Mouse (Mus musculus) kidney, embryonic 16.5 days (tissue): ENCODE measurements around the gene Zbtb7b. TPM values are rescaled to one million over a fixed set of nuclear protein-coding genes. Genes with fewer than 3 reads are reported as not detected.
A peak's percentile ranks its signal among the peaks of the same experiment; 100 is the strongest.

Experiments
- ATAC-seq: fragments of 200-750 bp; cut with Nextera tagmentation; 2 replicates; pipeline ENCODE4 v1.8.0; 2017; ENCODE audit warnings: moderate TSS enrichment; ENCODE audit not compliant: low FRiP score, low TSS enrichment
- H3K27ac ChIP-seq: fragments of 300-500 bp; sonication (generic); 2 replicates; pipeline ENCODE4 v1.5.1; 2014; ENCODE audit warnings: low read length
- H3K27me3 ChIP-seq: fragments of 300-500 bp; sonication (generic); 2 replicates; pipeline ENCODE4 v1.6.1; 2014; ENCODE audit warnings: low read length, control low read depth, mixed read lengths; ENCODE audit not compliant: insufficient read depth
- H3K36me3 ChIP-seq: fragments of 300-500 bp; sonication (generic); 2 replicates; pipeline ENCODE4 v1.6.1; 2014; ENCODE audit warnings: low read length, control low read depth, mixed read lengths; ENCODE audit not compliant: insufficient read depth
- H3K4me1 ChIP-seq: fragments of 300-500 bp; sonication (generic); 2 replicates; pipeline ENCODE4 v1.6.1; 2014; ENCODE audit warnings: low read length, control low read depth, mixed read lengths; ENCODE audit not compliant: insufficient read depth
- H3K4me2 ChIP-seq: fragments of 300-500 bp; sonication (generic); replicated peaks from 2 replicates; pipeline ENCODE4 v1.6.1; 2014; ENCODE audit warnings: low read depth, low read length
- H3K4me3 ChIP-seq: fragments of 300-500 bp; sonication (generic); 2 replicates; pipeline ENCODE4 v1.5.1; 2014; ENCODE audit warnings: mild to moderate bottlenecking, low read length
- H3K9ac ChIP-seq: fragments of 300-500 bp; sonication (generic); replicated peaks from 2 replicates; pipeline ENCODE4 v1.6.1; 2014; ENCODE audit warnings: low read length
- H3K9me3 ChIP-seq: fragments of 300-500 bp; sonication (generic); 2 replicates; pipeline ENCODE4 v1.6.1; 2016; ENCODE audit warnings: low read length, control low read depth
- WGBS: fragments of 180-500 bp; shearing (Covaris S2); extraction: QIAGEN DNeasy Blood & Tissue Kit; methylation state at CpG from one replicate; pipeline ENCODE4 v1.1.7; 2014; 5-methylcytosine and 5-hydroxymethylcytosine counted together
- polyA plus RNA-seq: library from polyadenylated mRNA; unstranded; fragments of >200 nt; fragmentation: Nextera tagmentation; extraction: Ambion mirVana; gene quantifications from 2 replicates; pipeline ENCODE4 v1.2.1, GENCODE M21; 2015

Zbtb7b gene
- polyA plus RNA-seq, 1 experiment from 2014 or later = 3.5 TPM

DNA sequence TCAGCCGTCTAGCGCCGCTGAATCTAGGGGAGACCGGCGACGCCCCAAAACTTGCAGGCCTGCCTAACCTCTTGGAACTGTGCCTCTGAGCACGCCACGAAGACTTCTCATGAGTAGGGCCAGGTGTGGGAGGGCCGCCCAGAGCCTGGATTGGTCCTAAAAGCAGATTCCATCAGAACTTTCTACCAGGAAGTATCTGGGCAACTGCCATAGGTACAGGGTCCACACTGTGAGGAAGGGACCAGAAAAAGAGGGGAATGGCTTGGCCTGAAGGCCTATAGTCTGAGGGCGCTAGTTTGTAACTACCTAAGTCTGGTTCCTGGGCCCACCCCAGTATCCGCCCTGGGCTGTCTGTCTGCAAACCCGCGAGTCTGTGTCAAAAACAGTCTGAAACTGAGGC lies 63.0 kb downstream of the Zbtb7b start:
- Histone ChIP-seq H3K4me2 (no peak overlapping the region), H3K27ac (no peak overlapping the region), H3K4me1 (peaks cover 49% of the 10 kb centered on the region), H3K9me3 (no peaks in the 10 kb centered on the region), H3K27me3 (0 out of 2 replicates have a peak, but pooled peaks cover 3% of the 10 kb centered on the region), H3K36me3 (peaks cover 24% of the 10 kb centered on the region), H3K9ac (no peak overlapping the region), H3K4me3 (no peak overlapping the region)
- 70% methylated on average over 13 of the region's 13 CpGs for WGBS
- ATAC-seq = no peak

DNA sequence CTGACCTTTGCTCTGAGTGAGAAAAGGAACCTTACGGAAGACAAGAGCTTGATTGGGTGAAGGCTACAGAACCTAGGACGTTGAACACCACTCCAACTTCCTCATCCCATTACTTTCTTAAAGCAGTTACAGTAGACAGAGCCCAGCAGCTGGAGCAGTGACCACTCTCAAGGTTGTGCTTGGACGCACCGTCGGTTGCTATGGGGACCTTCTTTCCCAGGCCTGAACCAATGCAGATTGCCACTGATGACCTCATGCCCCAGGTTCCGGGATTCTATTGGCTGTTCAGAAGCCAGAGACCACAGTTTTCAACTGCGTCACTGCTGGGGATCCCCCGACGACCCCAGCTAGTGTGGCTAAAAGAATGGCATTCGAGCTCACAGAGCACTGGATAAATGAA lies 63.6 kb downstream of the Zbtb7b start:
- H3K27me3 ChIP-seq = 0 out of 2 replicates have a peak, but pooled peaks cover 3% of the 10 kb centered on the region
- ATAC-seq = peak; percentile 33; the same call in 1 of the 2 replicates
- 23% methylated on average over 10 of the region's 10 CpGs for WGBS
- H3K9me3 ChIP-seq = no peaks in the 10 kb centered on the region
- H3K9ac ChIP-seq = no peak overlapping the region
- H3K27ac ChIP-seq = no peak overlapping the region
- no peak overlapping the region for H3K4me3 ChIP-seq
- no peak overlapping the region for H3K4me2 ChIP-seq
- peaks cover 43% of the 10 kb centered on the region for H3K4me1 ChIP-seq
- peaks cover 24% of the 10 kb centered on the region for H3K36me3 ChIP-seq

DNA sequence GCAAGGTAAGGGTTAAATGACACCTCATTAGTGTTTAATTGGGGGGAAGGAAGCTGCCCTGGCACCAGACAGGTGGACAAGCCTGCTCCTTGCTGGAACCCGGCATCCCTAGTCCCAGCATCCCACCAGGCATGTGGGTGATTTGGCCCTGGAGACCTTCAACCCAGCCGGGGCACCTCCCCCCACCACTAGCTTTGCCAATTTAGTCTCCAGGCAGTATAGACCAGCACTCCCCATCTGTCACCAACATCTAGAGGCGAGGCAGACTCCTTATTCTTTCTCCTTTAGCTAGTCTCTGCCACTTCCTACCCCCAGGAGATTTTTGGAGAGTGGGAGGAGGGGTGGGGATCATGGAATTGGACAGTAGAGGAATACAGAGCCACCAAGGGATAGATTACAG lies 64.2 kb downstream of the Zbtb7b start:
- peaks cover 24% of the 10 kb centered on the region for H3K36me3 ChIP-seq
- no peak for ATAC-seq
- H3K4me1 ChIP-seq = peaks cover 38% of the 10 kb centered on the region
- H3K27me3 ChIP-seq = 0 out of 2 replicates have a peak, but pooled peaks cover 3% of the 10 kb centered on the region
- H3K9me3 ChIP-seq = no peaks in the 10 kb centered on the region
- no peak overlapping the region for H3K27ac ChIP-seq
- H3K4me3 ChIP-seq = no peak overlapping the region
- WGBS = 52% methylated on average over 3 of the region's 3 CpGs
- H3K4me2 ChIP-seq = no peak overlapping the region
- no peak overlapping the region for H3K9ac ChIP-seq

DNA sequence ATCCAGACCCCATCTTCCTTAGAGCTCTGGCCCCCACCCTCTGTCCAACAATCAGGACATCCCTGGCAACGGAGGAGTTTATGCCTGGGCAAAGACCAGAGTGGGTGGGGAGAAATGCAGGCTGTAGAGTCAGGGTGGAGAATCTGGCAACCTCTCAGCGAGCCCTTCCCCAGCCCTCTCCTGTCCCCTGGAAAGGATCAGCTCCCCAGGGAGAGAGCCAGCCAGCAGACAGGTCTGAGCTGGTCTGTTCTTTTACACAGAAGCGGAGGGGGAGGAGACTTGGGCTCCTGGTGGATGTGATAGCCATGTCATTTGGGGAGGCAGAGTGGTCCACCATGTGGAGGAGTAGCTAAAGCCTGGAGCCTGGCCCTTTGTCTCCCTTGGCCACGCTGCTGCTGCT lies 66.0 kb downstream of the Zbtb7b start:
- Histone ChIP-seq H3K9me3 (no peaks in the 10 kb centered on the region), H3K4me1 (peaks cover 38% of the 10 kb centered on the region), H3K4me3 (no peak overlapping the region), H3K36me3 (peaks cover 9% of the 10 kb centered on the region), H3K27me3 (0 out of 2 replicates have a peak, but pooled peaks cover 3% of the 10 kb centered on the region), H3K9ac (no peak overlapping the region), H3K4me2 (no peak overlapping the region), H3K27ac (no peak overlapping the region)
- no peak for ATAC-seq
- 16% methylated on average over 4 of the region's 4 CpGs for WGBS

Other genes starting within 250 kb of the Zbtb7b start
- 1.8 and 2.0 TPM in 2 replicates for gene Hcn3, start 234.6 kb downstream of the Zbtb7b start, polyA plus RNA-seq
- gene Clk2, start 230.0 kb downstream of the Zbtb7b start, polyA plus RNA-seq = 29.1 and 30.6 TPM in 2 replicates
- gene Scamp3, start 217.3 kb downstream of the Zbtb7b start, polyA plus RNA-seq = 140 TPM in 2 replicates
- 43.6 and 51.2 TPM in 2 replicates for gene Fam189b, start 211.6 kb downstream of the Zbtb7b start, polyA plus RNA-seq
- gene Gba, start 191.8 kb downstream of the Zbtb7b start, polyA plus RNA-seq = 54.9 and 56.1 TPM in 2 replicates
- 18.2 and 18.4 TPM in 2 replicates for gene Thbs3, start 179.6 kb downstream of the Zbtb7b start, polyA plus RNA-seq
- gene Mtx1, start 167.7 kb downstream of the Zbtb7b start, polyA plus RNA-seq = 227 and 235 TPM in 2 replicates
- gene Muc1, start 165.7 kb downstream of the Zbtb7b start, polyA plus RNA-seq = 20.0 and 23.6 TPM in 2 replicates
- 272 and 300 TPM in 2 replicates for gene Krtcap2, start 148.8 kb downstream of the Zbtb7b start, polyA plus RNA-seq
- 4.7 and 6.0 TPM in 2 replicates for gene Trim46, start 148.5 kb downstream of the Zbtb7b start, polyA plus RNA-seq
- 127 and 146 TPM in 2 replicates for gene Dpm3, start 135.4 kb downstream of the Zbtb7b start, polyA plus RNA-seq
- gene Slc50a1, start 124.2 kb downstream of the Zbtb7b start, polyA plus RNA-seq = 58.8 and 64.3 TPM in 2 replicates
- gene Efna1, start 113.6 kb downstream of the Zbtb7b start, polyA plus RNA-seq = 81.9 and 86.7 TPM in 2 replicates
- gene Efna3, start 71.8 kb downstream of the Zbtb7b start, polyA plus RNA-seq = 11.5 and 11.8 TPM in 2 replicates
- 29.2 and 31.3 TPM in 2 replicates for gene Efna4, start 56.7 kb downstream of the Zbtb7b start, polyA plus RNA-seq
- gene Adam15, start 44.8 kb downstream of the Zbtb7b start, polyA plus RNA-seq = 107 and 108 TPM in 2 replicates
- gene Dcst2, start 32.8 kb downstream of the Zbtb7b start, polyA plus RNA-seq = 0.32 and 0.35 TPM in 2 replicates
- 2.9 and 3.3 TPM in 2 replicates for gene Dcst1, start 29.5 kb downstream of the Zbtb7b start, polyA plus RNA-seq
- gene Lenep, start 8.0 kb upstream of the Zbtb7b start, polyA plus RNA-seq = 0.18 and 1.3 TPM in 2 replicates
- gene Flad1, start 17.1 kb upstream of the Zbtb7b start, polyA plus RNA-seq = 35.0 and 39.3 TPM in 2 replicates
- gene Cks1b, start 23.6 kb upstream of the Zbtb7b start, polyA plus RNA-seq = 483 and 495 TPM in 2 replicates
- gene Shc1, start 23.7 kb upstream of the Zbtb7b start, polyA plus RNA-seq = 115 and 118 TPM in 2 replicates
- 38.9 and 41.2 TPM in 2 replicates for gene Pygo2, start 35.4 kb upstream of the Zbtb7b start, polyA plus RNA-seq
- gene Pbxip1, start 41.9 kb upstream of the Zbtb7b start, polyA plus RNA-seq = 47.5 and 51.7 TPM in 2 replicates
- gene Pmvk, start 59.8 kb upstream of the Zbtb7b start, polyA plus RNA-seq = 56.1 and 59.3 TPM in 2 replicates
- gene Kcnn3, start 125.4 kb upstream of the Zbtb7b start, polyA plus RNA-seq = 2.5 and 2.6 TPM in 2 replicates